Mouse (Mus musculus): ENCODE data around the gene Ppp3ca. TPM values are rescaled to one million over a fixed set of nuclear protein-coding genes. Genes with fewer than 3 reads are reported as not detected.

Ppp3ca gene
- polyA plus RNA-seq, 1 experiment = 9.7 TPM

- Histone ChIP-seq H3ac (ENCODE audit: control insufficient read depth, insufficient read length, low read depth) (no peak overlapping the region), H3K79me3 (ENCODE audit: low read depth) (peaks cover 25% of the 10 kb centered on the region), H3K27me3 (ENCODE audit: control insufficient read depth, insufficient read depth, insufficient read length) (no peaks in the 10 kb centered on the region), H3K36me3 (ENCODE audit: control insufficient read depth, insufficient read depth) (no peaks in the 10 kb centered on the region), H3K79me2 (ENCODE audit: control insufficient read depth, insufficient read depth) (peaks cover 79% of the 10 kb centered on the region), H3K4me3 (ENCODE audit: insufficient read depth, poor library complexity, severe bottlenecking) (no peak overlapping the region)
- TF ChIP-seq FOSL1 (IDR thresholded peaks at IDR 0.05; ENCODE audit: insufficient read depth, low read length, poor library complexity, severe bottlenecking) (no peak), CTCF (IDR thresholded peaks at IDR 0.05; ENCODE audit: control insufficient read depth, insufficient read depth, insufficient read length) (no peak), CEBPB (IDR thresholded peaks at IDR 0.05; ENCODE audit: low read depth) (no peak), MYOG (IDR thresholded peaks at IDR 0.05; ENCODE audit: control insufficient read depth, extremely low read depth, insufficient read length) (no peak), MYOD1 (IDR thresholded peaks at IDR 0.05; ENCODE audit: control insufficient read depth, insufficient read length, low read depth) (no peak), MAX (IDR thresholded peaks at IDR 0.05) (no peak), USF1 (IDR thresholded peaks at IDR 0.05; ENCODE audit: low read depth) (no peak)
These were observed 61.7 kb downstream of the Ppp3ca start for GRCm38 (mm10) chr3:136731579-136731978.

- Histone ChIP-seq H3K79me3 (ENCODE audit: low read depth) (peaks cover 19% of the 10 kb centered on the region), H3K36me3 (ENCODE audit: control insufficient read depth, insufficient read depth) (no peaks in the 10 kb centered on the region), H3K27me3 (ENCODE audit: control insufficient read depth, insufficient read depth, insufficient read length) (no peaks in the 10 kb centered on the region), H3K79me2 (ENCODE audit: control insufficient read depth, insufficient read depth) (peaks cover 67% of the 10 kb centered on the region), H3ac (ENCODE audit: control insufficient read depth, insufficient read length, low read depth) (no peak overlapping the region), H3K4me3 (ENCODE audit: insufficient read depth, poor library complexity, severe bottlenecking) (no peak overlapping the region)
- TF ChIP-seq CTCF (IDR thresholded peaks at IDR 0.05; ENCODE audit: control insufficient read depth, insufficient read depth, insufficient read length) (no peak), FOSL1 (IDR thresholded peaks at IDR 0.05; ENCODE audit: insufficient read depth, low read length, poor library complexity, severe bottlenecking) (no peak), MYOG (IDR thresholded peaks at IDR 0.05; ENCODE audit: control insufficient read depth, extremely low read depth, insufficient read length) (no peak), CEBPB (IDR thresholded peaks at IDR 0.05; ENCODE audit: low read depth) (no peak), USF1 (IDR thresholded peaks at IDR 0.05; ENCODE audit: low read depth) (no peak), MYOD1 (IDR thresholded peaks at IDR 0.05; ENCODE audit: control insufficient read depth, insufficient read length, low read depth) (no peak), MAX (IDR thresholded peaks at IDR 0.05) (no peak)
These were observed 66.1 kb downstream of the Ppp3ca start for GRCm38 (mm10) chr3:136736021-136736420.

- no peaks in the 10 kb centered on the region for H3K36me3 ChIP-seq (ENCODE audit: control insufficient read depth, insufficient read depth)
- no peak overlapping the region for H3ac ChIP-seq (ENCODE audit: control insufficient read depth, insufficient read length, low read depth)
- H3K79me2 ChIP-seq (ENCODE audit: control insufficient read depth, insufficient read depth) = peaks cover 61% of the 10 kb centered on the region
- H3K79me3 ChIP-seq (ENCODE audit: low read depth) = peaks cover 15% of the 10 kb centered on the region
- no peak overlapping the region for H3K4me3 ChIP-seq (ENCODE audit: insufficient read depth, poor library complexity, severe bottlenecking)
- TF ChIP-seq FOSL1 (IDR thresholded peaks at IDR 0.05; ENCODE audit: insufficient read depth, low read length, poor library complexity, severe bottlenecking) (no peak), USF1 (IDR thresholded peaks at IDR 0.05; ENCODE audit: low read depth) (no peak), CTCF (IDR thresholded peaks at IDR 0.05; ENCODE audit: control insufficient read depth, insufficient read depth, insufficient read length) (no peak), MYOG (IDR thresholded peaks at IDR 0.05; ENCODE audit: control insufficient read depth, extremely low read depth, insufficient read length) (no peak), CEBPB (IDR thresholded peaks at IDR 0.05; ENCODE audit: low read depth) (no peak)
- no peaks in the 10 kb centered on the region for H3K27me3 ChIP-seq (ENCODE audit: control insufficient read depth, insufficient read depth, insufficient read length)
These were observed 66.9 kb downstream of the Ppp3ca start for GRCm38 (mm10) chr3:136736773-136737298.

GRCm38 (mm10) chr3:136738474-136738873, 68.5 kb downstream of the Ppp3ca start:
- Histone ChIP-seq H3K36me3 (ENCODE audit: control insufficient read depth, insufficient read depth) (no peaks in the 10 kb centered on the region), H3K27me3 (ENCODE audit: control insufficient read depth, insufficient read depth, insufficient read length) (no peaks in the 10 kb centered on the region), H3K79me2 (ENCODE audit: control insufficient read depth, insufficient read depth) (peaks cover 53% of the 10 kb centered on the region), H3K79me3 (ENCODE audit: low read depth) (peaks cover 18% of the 10 kb centered on the region), H3ac (ENCODE audit: control insufficient read depth, insufficient read length, low read depth) (no peak overlapping the region), H3K4me3 (ENCODE audit: insufficient read depth, poor library complexity, severe bottlenecking) (no peak overlapping the region)
- TF ChIP-seq FOSL1 (IDR thresholded peaks at IDR 0.05; ENCODE audit: insufficient read depth, low read length, poor library complexity, severe bottlenecking) (no peak), CTCF (IDR thresholded peaks at IDR 0.05; ENCODE audit: control insufficient read depth, insufficient read depth, insufficient read length) (no peak), USF1 (IDR thresholded peaks at IDR 0.05; ENCODE audit: low read depth) (no peak), MYOD1 (IDR thresholded peaks at IDR 0.05; ENCODE audit: control insufficient read depth, insufficient read length, low read depth) (no peak), MYOG (IDR thresholded peaks at IDR 0.05; ENCODE audit: control insufficient read depth, extremely low read depth, insufficient read length) (no peak), CEBPB (IDR thresholded peaks at IDR 0.05; ENCODE audit: low read depth) (no peak), MAX (IDR thresholded peaks at IDR 0.05) (no peak)

- Histone ChIP-seq H3K79me2 (ENCODE audit: control insufficient read depth, insufficient read depth) (peaks cover 49% of the 10 kb centered on the region), H3K36me3 (ENCODE audit: control insufficient read depth, insufficient read depth) (no peaks in the 10 kb centered on the region), H3K27me3 (ENCODE audit: control insufficient read depth, insufficient read depth, insufficient read length) (no peaks in the 10 kb centered on the region), H3K79me3 (ENCODE audit: low read depth) (peaks cover 19% of the 10 kb centered on the region), H3ac (ENCODE audit: control insufficient read depth, insufficient read length, low read depth) (no peak overlapping the region), H3K4me3 (ENCODE audit: insufficient read depth, poor library complexity, severe bottlenecking) (no peak overlapping the region)
- TF ChIP-seq MYOD1 (IDR thresholded peaks at IDR 0.05; ENCODE audit: control insufficient read depth, insufficient read length, low read depth) = no peak
- no peak for TF ChIP-seq USF1 (IDR thresholded peaks at IDR 0.05; ENCODE audit: low read depth)
These were observed 69.0 kb downstream of the Ppp3ca start for GRCm38 (mm10) chr3:136738914-136739313.

- H3ac ChIP-seq (ENCODE audit: control insufficient read depth, insufficient read length, low read depth) = no peak overlapping the region
- TF ChIP-seq CTCF (IDR thresholded peaks at IDR 0.05; ENCODE audit: control insufficient read depth, insufficient read depth, insufficient read length) (no peak), USF1 (IDR thresholded peaks at IDR 0.05; ENCODE audit: low read depth) (no peak), MYOG (IDR thresholded peaks at IDR 0.05; ENCODE audit: control insufficient read depth, extremely low read depth, insufficient read length) (no peak), FOSL1 (IDR thresholded peaks at IDR 0.05; ENCODE audit: insufficient read depth, low read length, poor library complexity, severe bottlenecking) (no peak), MYOD1 (IDR thresholded peaks at IDR 0.05; ENCODE audit: control insufficient read depth, insufficient read length, low read depth) (no peak), MAX (IDR thresholded peaks at IDR 0.05) (no peak), CEBPB (IDR thresholded peaks at IDR 0.05; ENCODE audit: low read depth) (no peak)
- H3K4me3 ChIP-seq (ENCODE audit: insufficient read depth, poor library complexity, severe bottlenecking) = no peak overlapping the region
- peaks cover 45% of the 10 kb centered on the region for H3K79me2 ChIP-seq (ENCODE audit: control insufficient read depth, insufficient read depth)
- no peaks in the 10 kb centered on the region for H3K36me3 ChIP-seq (ENCODE audit: control insufficient read depth, insufficient read depth)
- H3K27me3 ChIP-seq (ENCODE audit: control insufficient read depth, insufficient read depth, insufficient read length) = no peaks in the 10 kb centered on the region
- peaks cover 16% of the 10 kb centered on the region for H3K79me3 ChIP-seq (ENCODE audit: low read depth)
These were observed 71.7 kb downstream of the Ppp3ca start for GRCm38 (mm10) chr3:136741659-136742058.
